Mouse (Mus musculus): ENCODE results near the gene Atp7a. TPM values are rescaled to one million over a fixed set of nuclear protein-coding genes. Genes with fewer than 3 reads are reported as not detected.
"Not testable (repeated sequence)": the region's sequence is repeated elsewhere in the genome, so short reads cannot be mapped to it uniquely, and the experiment has no call there.

Atp7a gene
- 100 to 1,000 TPM in 6 of 26 experiments, 10 to 100 TPM in 20; 48.7 to 129 (median 66.6) TPM for total RNA-seq (2018; cell fraction: chromatin; rRNA removed)
- total RNA-seq (2018; cell fraction: cytosol; rRNA removed), result 10 to 100 TPM; 27.7 to 62.0 (median 35.6) TPM
- total RNA-seq (2018; cell fraction: nucleus; rRNA removed), result 100 to 1,000 TPM in 3 of 26 experiments, 10 to 100 TPM in 23; 51.0 to 104 (median 66.2) TPM
- polyA plus RNA-seq (2018), result 13.6 to 26.1 TPM (median 17.4 TPM) in 3 replicates

GRCm38 (mm10) chrX:106026418-106027342 is at the start of gene Atp7a:
Atp7a (plus strand) TSS chrX:106027276.
- Histone ChIP-seq H3K79me2 (ENCODE audit: inconsistent target) (peaks cover 41% of the 10 kb centered on the region), H3K4me3 (ENCODE audit: inconsistent target) (peak within 1 kb of the TSS; percentile 62), H3K36me3 (ENCODE audit: inconsistent target) (no peaks in the 10 kb centered on the region), H3K27ac (peak within 1 kb of the TSS; percentile 61)
- WGBS (ENCODE audit: missing documents), result 20% methylated on average over 33 of the region's 36 CpGs

- H3K4me3 ChIP-seq (ENCODE audit: inconsistent target), result no peak overlapping the region
- H3K79me2 ChIP-seq (ENCODE audit: inconsistent target), result peaks cover 99% of the 10 kb centered on the region
- no peaks in the 10 kb centered on the region for H3K36me3 ChIP-seq (ENCODE audit: inconsistent target)
- 73% methylated on average over 1 of the region's 1 CpGs for WGBS (ENCODE audit: missing documents)
- no peak overlapping the region for H3K27ac ChIP-seq
Measured at GRCm38 (mm10) chrX:106001605-106002004, 25.5 kb upstream of the Atp7a start.

- H3K79me2 ChIP-seq (ENCODE audit: inconsistent target), result peaks cover 55% of the 10 kb centered on the region
- WGBS (ENCODE audit: missing documents), result 17% methylated on average over 1 of the region's 3 CpGs
- peak overlapping the region; percentile 82 for H3K27ac ChIP-seq
- H3K4me3 ChIP-seq (ENCODE audit: inconsistent target), result peak overlapping the region; percentile 62
- H3K36me3 ChIP-seq (ENCODE audit: inconsistent target), result no peaks in the 10 kb centered on the region
Measured at GRCm38 (mm10) chrX:106010762-106011161, 16.3 kb upstream of the Atp7a start.

- H3K79me2 ChIP-seq (ENCODE audit: inconsistent target), result peaks cover 55% of the 10 kb centered on the region
- H3K4me3 ChIP-seq (ENCODE audit: inconsistent target), result peak within 1 kb of the TSS; percentile 62
- no peaks in the 10 kb centered on the region for H3K36me3 ChIP-seq (ENCODE audit: inconsistent target)
- WGBS (ENCODE audit: missing documents), result 21% methylated on average over 36 of the region's 45 CpGs
- peak within 1 kb of the TSS; percentile 82 for H3K27ac ChIP-seq
Measured at GRCm38 (mm10) chrX:106011465-106012159, 15.5 kb upstream of the Atp7a start, which contains the start of gene Magt1. Magt1 (minus strand) TSS chrX:106011906.

GRCm38 (mm10) chrX:106012559-106012958 is 14.5 kb upstream of the Atp7a start:
- H3K36me3 ChIP-seq (ENCODE audit: inconsistent target), result no peaks in the 10 kb centered on the region
- peaks cover 55% of the 10 kb centered on the region for H3K79me2 ChIP-seq (ENCODE audit: inconsistent target)
- peak overlapping the region; percentile 54 for H3K27ac ChIP-seq
- H3K4me3 ChIP-seq (ENCODE audit: inconsistent target), result peak overlapping the region; percentile 3; the same call in 1 of the 2 replicates
- 92% methylated on average over 3 of the region's 3 CpGs for WGBS (ENCODE audit: missing documents)

- 18% methylated on average over 2 of the region's 2 CpGs for WGBS (ENCODE audit: missing documents)
- no peak overlapping the region for H3K27ac ChIP-seq
- no peak overlapping the region for H3K4me3 ChIP-seq (ENCODE audit: inconsistent target)
- H3K79me2 ChIP-seq (ENCODE audit: inconsistent target), result peaks cover 55% of the 10 kb centered on the region
- H3K36me3 ChIP-seq (ENCODE audit: inconsistent target), result no peaks in the 10 kb centered on the region
Measured at GRCm38 (mm10) chrX:106013217-106013616, 13.9 kb upstream of the Atp7a start.

- WGBS (ENCODE audit: missing documents), result 17% methylated on average over 1 of the region's 2 CpGs
- H3K79me2 ChIP-seq (ENCODE audit: inconsistent target), result peaks cover 39% of the 10 kb centered on the region
- not testable (repeated sequence) for H3K4me3 ChIP-seq (ENCODE audit: inconsistent target); H3K27ac ChIP-seq; H3K36me3 ChIP-seq (ENCODE audit: inconsistent target)
Measured at GRCm38 (mm10) chrX:106014741-106015377, 12.2 kb upstream of the Atp7a start.

GRCm38 (mm10) chrX:106015571-106016322 is 11.3 kb upstream of the Atp7a start, which contains the start of gene Cox7b:
Cox7b (plus strand) TSS chrX:106015700.
- Histone ChIP-seq H3K27ac (peak within 1 kb of the TSS; percentile 58), H3K36me3 (ENCODE audit: inconsistent target) (no peaks in the 10 kb centered on the region), H3K79me2 (ENCODE audit: inconsistent target) (peaks cover 30% of the 10 kb centered on the region), H3K4me3 (ENCODE audit: inconsistent target) (peak within 1 kb of the TSS; percentile 78)
- WGBS (ENCODE audit: missing documents), result 14% methylated on average over 26 of the region's 26 CpGs

- no peak overlapping the region for H3K4me3 ChIP-seq (ENCODE audit: inconsistent target)
- 80% methylated on average over 3 of the region's 3 CpGs for WGBS (ENCODE audit: missing documents)
- H3K27ac ChIP-seq, result no peak overlapping the region
- H3K79me2 ChIP-seq (ENCODE audit: inconsistent target), result peaks cover 28% of the 10 kb centered on the region
- no peaks in the 10 kb centered on the region for H3K36me3 ChIP-seq (ENCODE audit: inconsistent target)
Measured at GRCm38 (mm10) chrX:106017102-106017501, 10.0 kb upstream of the Atp7a start.

GRCm38 (mm10) chrX:106017516-106017915 is 9.6 kb upstream of the Atp7a start:
- Histone ChIP-seq H3K79me2 (ENCODE audit: inconsistent target) (peaks cover 28% of the 10 kb centered on the region), H3K4me3 (ENCODE audit: inconsistent target) (no peak overlapping the region), H3K36me3 (ENCODE audit: inconsistent target) (no peaks in the 10 kb centered on the region), H3K27ac (no peak overlapping the region)
- 89% methylated on average over 4 of the region's 4 CpGs for WGBS (ENCODE audit: missing documents)

GRCm38 (mm10) chrX:106027343-106027674 is 233 bp downstream of the Atp7a start:
- Histone ChIP-seq H3K4me3 (ENCODE audit: inconsistent target) (peak overlapping the region; percentile 62), H3K36me3 (ENCODE audit: inconsistent target) (no peaks in the 10 kb centered on the region), H3K79me2 (ENCODE audit: inconsistent target) (peaks cover 47% of the 10 kb centered on the region), H3K27ac (peak overlapping the region; percentile 61)
- 34% methylated on average over 8 of the region's 8 CpGs for WGBS (ENCODE audit: missing documents)

- no peak overlapping the region for H3K4me3 ChIP-seq (ENCODE audit: inconsistent target)
- no peaks in the 10 kb centered on the region for H3K36me3 ChIP-seq (ENCODE audit: inconsistent target)
- whole genome bisulfite sequencing (ENCODE audit: missing documents), result 83% methylated on average over 5 of the region's 5 CpGs
- H3K79me2 ChIP-seq (ENCODE audit: inconsistent target), result peaks cover 76% of the 10 kb centered on the region
- H3K27ac ChIP-seq, result peak overlapping the region; percentile 43
Measured at GRCm38 (mm10) chrX:106030176-106030575, 3.1 kb downstream of the Atp7a start.

GRCm38 (mm10) chrX:106031124-106031523 is 4.0 kb downstream of the Atp7a start:
- H3K79me2 ChIP-seq (ENCODE audit: inconsistent target), result peaks cover 85% of the 10 kb centered on the region
- peak overlapping the region; percentile 43 for H3K27ac ChIP-seq
- H3K4me3 ChIP-seq (ENCODE audit: inconsistent target), result no peak overlapping the region
- H3K36me3 ChIP-seq (ENCODE audit: inconsistent target), result no peaks in the 10 kb centered on the region

- 11% methylated on average over 2 of the region's 2 CpGs for WGBS (ENCODE audit: missing documents)
- no peak overlapping the region for H3K4me3 ChIP-seq (ENCODE audit: inconsistent target)
- H3K27ac ChIP-seq, result no peak overlapping the region
- peaks cover 96% of the 10 kb centered on the region for H3K79me2 ChIP-seq (ENCODE audit: inconsistent target)
- H3K36me3 ChIP-seq (ENCODE audit: inconsistent target), result no peaks in the 10 kb centered on the region
Measured at GRCm38 (mm10) chrX:106035727-106036126, 8.7 kb downstream of the Atp7a start.
